25 mouse cellular contexts compared by ENCODE assay signal in genomic region chr17:63193196-63193595, GRCm38 (mm10).
DNase-seq lines count a peak whose midpoint lies in the region; ATAC-seq and TF ChIP-seq lines count a peak whose summit lies in the region.
"Had no signal": no experiment of that assay in that cellular context is flagged by ENCODE, and none has a peak within 500 bp of the region (broad histone marks: within the 10 kb centered on the region; RNA-seq: fewer than 3 reads in every experiment).

No protein-coding gene starts in this region.

- H3K9me3 ChIP-seq in liver, embryonic 14.5 days (ENCODE audit: control insufficient read depth, low read length) = no peaks in the 10 kb centered on the region
- H3K9me3 ChIP-seq: embryonic facial prominence, embryonic 12.5 days; limb, embryonic 15.5 days; neural tube, embryonic 13.5 days had no signal

- TF ChIP-seq CTCF in liver, embryonic 14.5 days (IDR thresholded peaks at IDR 0.05; ENCODE audit: low read depth) = no peak

- H3K4me3 ChIP-seq in liver, embryonic 14.5 days (ENCODE audit: insufficient read depth in 1 of 2, low read depth in 2 of 2, low read length in 2 of 2) = peak overlapping the region; percentile 21 to 29; a peak in 1 of 4 replicates
- H3K4me3 ChIP-seq: embryonic facial prominence, embryonic 12.5 days; limb, embryonic 15.5 days; myocyte; neural tube, embryonic 13.5 days had no signal

- peak; percentile 59 for DNase-seq in 416B (ENCODE audit: low read depth)
- DNase-seq in c-Kit-negative CD71-positive TER-119-positive erythroid progenitor cells, embryonic 14.5 days (ENCODE audit: low read depth, low spot score) = peak; percentile 36
- DNase-seq in liver, embryonic 14.5 days (ENCODE audit: low read depth in 3 of 3, low spot score in 3 of 3) = peak; percentile 26 to 37 (median 31)
- DNase-seq in cerebellum, postnatal 4 days (ENCODE audit: low spot score in 2 of 2) = no peak
- DNase-seq in urinary bladder, postnatal 25 days (ENCODE audit: low spot score) = no peak
- no peak for DNase-seq in thymus, postnatal 25 days
- DNase-seq: adrenal gland, adult 8-10 months; cerebellum, adult 9-10 months; gastrocnemius, postnatal 25 days; heart, adult 18-20 months; kidney, adult 2 months; kidney, postnatal 10 days; left cerebral cortex, postnatal 4 days; midbrain, embryonic 14.5 days; thymus, postnatal 14 days had no signal

- peak overlapping the region; percentile 68 for H3K27ac ChIP-seq in liver, embryonic 14.5 days
- H3K27ac ChIP-seq: embryonic facial prominence, embryonic 12.5 days; hindbrain, embryonic 14.5 days; limb, embryonic 15.5 days; macrophage; neural tube, embryonic 13.5 days had no signal

- H3K4me1 ChIP-seq in liver, embryonic 14.5 days (replicated peaks; ENCODE audit: control insufficient read depth in 2 of 2, insufficient read depth in 2 of 2, low read length in 1 of 2) = peaks cover 12 to 17% of the 10 kb centered on the region in 2 experiments
- H3K4me1 ChIP-seq: embryonic facial prominence, embryonic 12.5 days; limb, embryonic 15.5 days had no signal

- WGBS in liver, embryonic 14.5 days (ENCODE audit: insufficient replicate concordance) = 8% methylated on average over 7 of the region's 7 CpGs

- peak; percentile 88 for ATAC-seq in erythroid progenitor cell, adult 5-6 weeks (replicated peaks; ENCODE audit: low FRiP score, poor library complexity, severe bottlenecking)
- peak; percentile 81 for ATAC-seq in liver, embryonic 14.5 days (ENCODE audit: insufficient read depth)
- no peak for ATAC-seq in monocyte, adult 5-6 weeks (replicated peaks; ENCODE audit: insufficient number of reproducible peaks, low FRiP score, low TSS enrichment, poor library complexity, severe bottlenecking)
- ATAC-seq: activated CD4-positive, CD25-positive, alpha-beta regulatory T cell, adult 4 months; forebrain, embryonic 14.5 days had no signal

- peak overlapping the region; percentile 66 for H3K4me2 ChIP-seq in liver, embryonic 14.5 days (ENCODE audit: low read depth)
- H3K4me2 ChIP-seq: embryonic facial prominence, embryonic 12.5 days; hindbrain, embryonic 14.5 days; limb, embryonic 15.5 days; neural tube, embryonic 13.5 days had no signal

- H3K9ac ChIP-seq in liver, embryonic 14.5 days (replicated peaks) = peak overlapping the region; percentile 53
- H3K9ac ChIP-seq: embryonic facial prominence, embryonic 12.5 days; hindbrain, embryonic 14.5 days; limb, embryonic 15.5 days; neural tube, embryonic 13.5 days had no signal

- no peaks in the 10 kb centered on the region for H3K27me3 ChIP-seq in liver, embryonic 14.5 days (ENCODE audit: control insufficient read depth, insufficient read depth, low read length)
- H3K27me3 ChIP-seq: embryonic facial prominence, embryonic 12.5 days; limb, embryonic 15.5 days; neural tube, embryonic 13.5 days had no signal

- TF ChIP-seq EP300 in liver, embryonic 14.5 days (IDR thresholded peaks at IDR 0.05; ENCODE audit: low read depth) = no peak; the same call in 1 of the 2 replicates

- no peaks in the 10 kb centered on the region for H3K36me3 ChIP-seq in liver, embryonic 14.5 days (replicated peaks; ENCODE audit: control insufficient read depth, insufficient read depth, low read depth)
- H3K36me3 ChIP-seq: embryonic facial prominence, embryonic 12.5 days; limb, embryonic 15.5 days; neural tube, embryonic 13.5 days had no signal

Comparison
In these comparisons a context has a peak if more than half of its experiments do, and no peak if none do; other contexts are left out.
1. DNase-seq: peak in 416B (single experiment), c-Kit-negative CD71-positive TER-119-positive erythroid progenitor cells, embryonic 14.5 days (single experiment) and liver, embryonic 14.5 days (3 of 3); none in cerebellum, postnatal 4 days (0 of 2), urinary bladder, postnatal 25 days (single experiment) and thymus, postnatal 25 days (single experiment).